Mouse (Mus musculus) telencephalon, adult 2 months (tissue): ENCODE measurements at regions not wholly inside any gene's neighbourhood (a gene's known extent, or its start where the extent isn't known, plus 50 kb on each side); places are given as distances from the start of the nearest gene placed in this dataset.

Experiments used
- DNase-seq: peaks from one replicate; pipeline ENCODE4 v3.0.0-alpha.2; 2011; ENCODE audit warnings: low read depth, low spot score

GRCm38 (mm10) chr1:117243599-117243998 is 440.8 kb downstream of the Gm19965 start:
- no peak for DNase-seq

- peak; percentile 43 for DNase-seq
These were observed 445.6 kb downstream of the Gm19965 start for GRCm38 (mm10) chr1:117248342-117248741.

- no peak for DNase-seq
These were observed 406.2 kb upstream of the Gm28363 start for GRCm38 (mm10) chr1:117290746-117291145.

DNA sequence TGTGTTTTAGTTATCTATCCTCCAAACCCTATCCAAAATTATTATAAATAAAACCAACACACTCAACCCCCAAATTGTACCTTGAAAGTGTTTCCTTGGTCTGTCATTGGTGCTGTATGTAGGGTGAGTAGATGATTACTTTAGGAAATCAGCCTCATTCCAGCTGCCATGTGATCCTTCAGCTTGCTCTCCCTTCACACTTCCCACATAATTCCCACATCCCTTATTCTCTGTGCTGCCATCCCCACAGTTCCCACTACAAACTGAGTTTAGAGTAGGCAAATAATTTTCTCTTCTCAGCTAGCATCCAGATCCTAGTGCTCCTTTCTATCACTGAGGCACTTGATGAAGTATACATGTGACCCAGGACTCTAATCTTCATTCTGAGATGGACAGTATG is 397.7 kb upstream of the Gm28363 start:
- peak; percentile 6 for DNase-seq
